Mouse (Mus musculus) right cerebral cortex, postnatal 4 days (tissue): Measurements from ENCODE around the gene Ninj2.
"Not testable (repeated sequence)": the region's sequence is repeated elsewhere in the genome, so short reads cannot be mapped to it uniquely, and the experiment has no call there.

ENCODE experiments used
- DNase-seq: peaks from one replicate; pipeline ENCODE4 v3.0.0-alpha.2; 2022

The Ninj2 gene

DNA sequence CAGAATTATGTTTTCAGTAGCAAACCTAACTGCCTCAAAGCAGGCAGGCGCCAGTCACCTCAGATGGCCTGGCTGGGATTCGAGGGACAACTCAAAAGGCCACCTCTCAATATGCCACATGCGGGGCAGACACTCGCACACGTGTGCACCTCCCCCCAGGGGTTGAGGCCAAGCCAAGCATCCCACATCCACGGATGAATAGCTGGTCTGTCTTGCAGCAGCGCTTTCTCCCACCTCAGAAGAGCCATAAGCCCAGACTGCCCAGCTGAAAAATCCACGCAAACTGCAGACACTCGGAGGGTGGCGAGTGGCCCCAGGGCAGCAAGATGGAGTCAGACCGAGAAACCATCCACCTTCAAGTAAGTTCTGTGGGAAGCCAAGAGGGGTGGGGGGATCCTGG is at the start of gene Ninj2:
Gene Ninj2, plus strand, starts transcription at position 251 of the 400 bp plus-strand sequence.
- DNase-seq = no peak

- DNase-seq = no peak
Measured at GRCm38 (mm10) chr6:120045406-120045805, 47.7 kb upstream of the Ninj2 start.

GRCm38 (mm10) chr6:120047705-120048292 is 45.4 kb upstream of the Ninj2 start:
- DNase-seq = no peak

GRCm38 (mm10) chr6:120054412-120054811 is 38.7 kb upstream of the Ninj2 start:
- no peak for DNase-seq

GRCm38 (mm10) chr6:120055666-120056540 is 37.2 kb upstream of the Ninj2 start:
- no peak for DNase-seq

- no peak for DNase-seq
Measured at GRCm38 (mm10) chr6:120062934-120063333, 30.2 kb upstream of the Ninj2 start.

DNA sequence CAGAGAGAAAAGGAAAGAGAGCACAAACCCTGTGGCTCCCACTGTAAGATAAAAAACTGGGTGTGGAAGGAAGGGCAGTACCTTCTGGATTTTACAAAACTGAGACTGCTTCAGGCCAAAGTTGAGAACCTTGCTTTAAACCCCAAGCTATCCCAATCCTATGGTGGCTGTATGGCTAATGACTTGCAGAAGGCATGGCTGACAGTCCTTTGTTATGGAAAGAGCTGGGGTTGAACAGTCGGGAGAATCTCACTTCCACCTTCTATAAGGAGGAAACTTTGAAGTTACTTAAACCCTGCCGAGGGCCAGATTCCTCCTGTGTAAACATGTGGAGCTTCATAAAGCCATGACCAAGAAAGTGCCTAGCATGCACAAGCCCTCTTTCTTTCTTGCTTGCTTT is 28.5 kb upstream of the Ninj2 start:
- DNase-seq = no peak

- no peak for DNase-seq
Measured at GRCm38 (mm10) chr6:120065552-120066177, 27.5 kb upstream of the Ninj2 start.

DNA sequence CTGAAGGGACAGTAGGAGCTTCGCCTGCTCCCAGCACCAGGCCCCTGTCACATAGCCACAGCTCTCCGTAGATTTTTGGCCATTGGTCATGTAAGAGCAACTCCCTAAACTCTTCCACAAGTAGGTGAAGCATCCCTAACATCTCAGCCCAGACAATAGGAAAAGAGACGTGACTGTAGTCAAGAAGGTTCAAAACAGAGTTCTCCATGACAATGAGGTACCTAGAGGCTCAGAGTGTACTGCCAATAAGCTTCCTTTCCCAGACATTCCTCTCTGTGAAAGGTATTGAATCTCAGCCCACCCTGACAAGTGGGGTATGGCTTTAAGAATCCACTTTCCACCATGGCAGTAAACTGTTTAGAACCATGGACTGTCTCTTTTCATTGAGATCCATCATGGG is 23.6 kb upstream of the Ninj2 start:
- DNase-seq = no peak

- DNase-seq = no peak
Measured at GRCm38 (mm10) chr6:120072630-120073029, 20.5 kb upstream of the Ninj2 start.

DNA sequence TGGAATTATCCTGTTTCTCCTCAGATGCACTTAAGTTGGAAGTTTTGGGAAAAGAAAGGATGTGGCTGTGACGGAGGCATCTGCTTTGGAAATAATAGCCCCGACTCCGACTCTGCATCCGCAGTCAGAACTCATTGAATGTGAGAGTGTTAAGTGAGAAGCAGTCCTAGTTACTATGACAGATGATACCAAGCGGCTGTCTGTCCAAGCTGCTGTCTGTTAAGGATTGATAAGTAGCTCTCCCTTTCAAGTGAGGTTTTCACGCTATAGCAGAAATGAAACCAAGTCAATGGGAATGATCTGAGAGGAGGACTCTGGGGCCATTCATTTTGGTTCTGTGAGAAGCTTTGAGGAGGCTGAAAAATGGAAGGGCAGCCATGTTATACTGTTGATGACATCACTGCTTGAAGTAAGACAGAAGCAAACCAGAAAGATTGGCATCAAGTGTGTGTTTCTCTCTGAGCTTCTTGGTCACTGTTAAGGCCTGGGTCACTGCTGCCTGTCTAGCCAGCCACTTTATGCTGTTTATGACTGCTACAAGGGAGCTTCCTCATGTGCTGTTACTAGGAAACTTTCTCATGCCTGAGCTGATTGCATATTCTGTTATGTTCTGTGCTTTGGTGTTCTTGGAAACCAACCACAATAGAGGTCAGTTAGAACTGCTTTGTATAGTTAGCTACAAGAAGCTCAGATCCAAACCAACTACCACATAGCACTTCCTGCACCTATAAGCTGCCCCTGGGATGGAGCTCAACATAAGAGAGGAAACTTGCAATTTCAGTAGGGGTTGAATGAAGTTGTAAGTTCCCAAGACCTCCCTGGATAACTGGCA is 16.3 kb upstream of the Ninj2 start:
- DNase-seq = no peak

DNA sequence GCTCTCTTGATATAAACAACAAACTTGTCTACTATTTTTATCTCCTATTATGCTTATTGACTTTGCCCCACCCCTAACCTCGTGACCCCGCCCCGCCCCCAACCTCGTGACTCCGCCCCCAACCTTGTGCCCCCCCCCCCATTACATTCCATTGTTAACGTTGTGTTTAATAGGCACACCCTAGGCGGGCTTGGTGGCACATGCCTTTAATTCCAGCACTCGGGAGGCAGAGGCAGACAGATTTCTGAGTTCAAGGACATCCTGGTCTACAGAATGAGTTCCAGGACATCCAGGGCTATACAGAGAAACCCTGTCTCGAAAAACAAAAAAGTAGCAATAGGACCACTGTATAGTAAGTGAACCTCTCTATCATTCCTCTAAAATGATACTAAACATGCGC is 13.6 kb upstream of the Ninj2 start:
- no peak for DNase-seq

- DNase-seq = no peak
Measured at GRCm38 (mm10) chr6:120081516-120081915, 11.6 kb upstream of the Ninj2 start.

DNA sequence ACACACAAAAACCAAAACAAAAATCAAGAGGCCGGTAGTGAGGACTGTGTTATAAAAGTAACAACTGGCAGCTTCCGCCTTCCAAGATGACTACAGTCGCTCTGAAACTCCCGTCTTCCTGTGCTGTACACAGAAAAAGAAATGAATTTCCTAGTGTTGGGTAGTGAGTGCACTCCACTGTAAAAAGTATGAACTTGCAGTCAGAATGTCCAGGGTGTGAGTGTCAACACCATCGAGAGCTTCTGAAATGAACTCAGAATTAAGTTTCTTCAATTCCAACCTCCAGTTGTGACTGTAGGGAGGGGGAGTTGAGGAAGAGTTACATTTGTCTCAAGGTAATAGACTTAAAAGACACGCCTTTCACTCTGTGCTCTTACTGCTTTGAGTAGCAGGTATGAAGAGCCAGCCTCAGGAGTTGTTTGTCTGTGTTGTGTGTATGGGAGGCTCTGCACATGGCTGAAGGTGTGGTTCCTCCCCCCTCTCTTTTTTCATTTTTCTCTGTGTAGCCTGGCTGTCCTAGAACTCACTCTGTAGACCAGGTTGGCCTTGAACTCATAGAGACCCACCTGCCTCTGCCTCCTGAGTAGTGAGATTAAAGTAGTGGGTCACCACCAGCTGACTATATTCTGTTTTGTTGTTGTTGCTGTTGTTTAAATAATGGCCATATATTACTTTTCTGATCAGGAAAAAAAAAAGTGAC is 10.7 kb upstream of the Ninj2 start:
- no peak for DNase-seq

GRCm38 (mm10) chr6:120082951-120083411 is 10.2 kb upstream of the Ninj2 start:
- no peak for DNase-seq

DNA sequence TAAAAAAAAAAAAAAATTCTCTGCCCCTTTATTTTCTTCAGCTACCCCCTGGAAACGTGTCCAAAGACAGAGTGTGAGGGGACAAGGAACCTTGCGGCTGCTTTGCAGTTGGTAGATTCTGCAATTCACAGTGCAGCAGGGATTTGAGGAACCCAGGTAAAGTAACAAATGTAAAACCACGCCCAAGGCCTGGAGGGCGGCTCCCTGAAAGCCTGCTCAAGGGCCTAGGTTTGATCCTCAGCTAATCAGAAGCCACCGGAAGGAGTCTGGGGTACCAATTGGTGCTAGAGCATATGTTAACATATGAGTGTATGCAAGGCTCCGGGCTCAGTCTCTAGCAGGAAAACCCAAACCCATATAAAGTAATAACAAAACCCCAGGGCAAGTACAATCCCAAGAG is 9.7 kb upstream of the Ninj2 start:
- no peak for DNase-seq

DNA sequence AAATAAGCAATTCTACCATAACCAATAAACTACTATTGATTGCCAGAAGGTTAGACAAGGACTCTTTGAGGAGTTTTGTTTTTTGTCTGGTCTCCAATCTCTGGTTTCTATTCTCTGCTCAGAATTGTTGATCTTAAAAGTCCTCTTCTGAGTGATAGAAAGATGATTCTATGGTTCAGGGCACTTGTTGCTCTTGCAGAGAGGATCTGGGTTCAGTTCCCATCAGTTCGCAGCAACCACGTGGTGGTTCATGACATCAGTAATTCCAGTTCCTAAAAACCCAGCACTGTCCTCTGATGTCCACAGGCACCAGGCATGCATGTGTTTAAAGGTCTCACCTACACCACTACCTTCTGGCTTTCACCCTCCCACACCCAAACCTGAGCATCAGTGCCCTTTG is 8.2 kb upstream of the Ninj2 start:
- no peak for DNase-seq

DNA sequence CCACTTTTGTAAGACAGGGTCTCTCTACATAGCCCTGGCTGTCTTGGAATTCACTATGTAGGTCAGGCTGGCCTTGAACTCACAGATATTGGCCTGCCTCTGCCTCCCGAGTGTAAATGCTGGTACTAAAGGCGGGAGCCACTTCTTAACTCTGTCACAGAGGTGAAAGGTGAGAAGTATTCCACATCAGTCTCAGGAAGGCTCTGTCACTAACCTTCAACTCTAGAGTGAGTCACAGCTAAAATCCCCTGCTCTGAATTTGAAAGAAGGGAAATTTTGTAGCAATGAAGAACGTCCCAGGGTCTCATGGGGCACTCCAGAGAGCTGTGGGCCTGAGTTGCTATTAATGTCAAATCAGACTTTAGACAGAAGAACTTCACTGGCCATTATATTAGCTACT is 7.3 kb upstream of the Ninj2 start:
- DNase-seq = no peak

DNA sequence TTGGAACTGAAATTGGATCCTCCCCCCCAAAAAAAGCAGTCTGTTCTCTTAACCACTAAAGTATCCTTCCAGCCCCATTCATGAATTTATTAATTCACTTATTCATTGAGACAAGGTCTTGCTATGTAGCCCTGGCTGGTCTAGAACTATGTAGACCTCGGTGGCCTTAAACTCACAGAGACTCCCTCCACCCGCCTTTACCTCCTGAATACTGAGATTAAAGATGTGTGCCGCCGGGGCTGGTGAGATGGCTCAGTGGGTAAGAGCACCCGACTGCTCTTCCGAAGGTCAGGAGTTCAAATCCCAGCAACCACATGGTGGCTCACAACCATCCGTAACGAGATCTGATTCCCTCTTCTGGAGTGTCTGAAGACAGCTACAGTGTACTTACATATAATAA is 6.1 kb upstream of the Ninj2 start:
- not testable (repeated sequence) for DNase-seq

DNA sequence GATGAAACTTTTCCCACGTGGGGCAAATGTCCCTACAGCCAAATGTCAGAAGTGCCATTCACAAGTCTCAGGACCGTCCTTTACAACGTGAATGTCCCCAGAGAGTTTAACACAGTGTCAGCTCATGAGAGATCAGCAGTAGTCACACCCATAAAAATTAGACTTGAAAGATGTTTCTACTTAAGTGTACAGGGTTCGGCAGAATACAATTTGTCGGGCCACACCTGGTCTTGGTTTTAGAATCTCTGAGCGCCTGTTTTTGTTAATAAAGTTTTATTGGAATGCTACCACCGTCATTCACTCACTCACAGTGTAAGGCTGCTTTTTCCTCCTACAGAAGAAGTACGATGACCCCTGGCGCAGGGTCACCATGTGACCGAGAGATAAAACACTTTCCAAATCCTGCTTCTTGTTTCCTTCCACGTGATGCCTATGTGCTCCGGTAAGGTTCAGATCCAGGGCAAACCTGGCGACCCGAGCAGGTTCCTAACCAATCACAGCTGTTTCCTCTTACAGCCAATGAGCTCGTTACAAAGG is 2.4 kb upstream of the Ninj2 start:
- no peak for DNase-seq

- no peak for DNase-seq
Measured at GRCm38 (mm10) chr6:120091956-120092355, 1.2 kb upstream of the Ninj2 start.
